Mouse (Mus musculus): ENCODE measurements at regions not wholly inside any gene's neighbourhood (a gene's known extent, or its start where the extent isn't known, plus 50 kb on each side); places are given as distances from the start of the nearest gene placed in this dataset.

DNA sequence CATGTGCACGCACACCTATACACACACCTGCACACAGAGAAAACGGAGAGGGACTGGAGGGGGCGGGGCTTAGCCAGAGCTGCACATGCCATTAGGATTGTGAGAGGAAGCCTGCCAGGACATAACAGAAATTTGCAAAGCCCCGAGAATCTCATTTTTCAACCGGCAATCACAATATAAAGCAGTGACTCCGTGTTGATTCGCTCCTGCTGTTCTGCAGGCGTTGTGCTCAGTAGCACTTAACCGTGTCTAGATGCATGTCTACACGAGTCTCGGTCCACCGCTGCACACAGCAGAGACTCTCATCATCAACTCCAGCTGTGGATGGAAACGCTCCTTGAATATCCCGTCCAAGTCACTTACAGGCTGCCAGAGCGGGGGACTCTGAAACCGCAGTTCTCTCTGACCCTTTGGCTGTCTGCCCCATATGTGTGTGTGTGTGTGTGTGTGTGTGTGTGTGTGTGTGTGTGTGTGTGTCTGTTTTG, 260.1 kb upstream of the Sulf2 start:
- Histone ChIP-seq H3K36me3 (no peaks in the 10 kb centered on the region), H3K9ac (no peak overlapping the region), H3K27me3 (peaks cover 22% of the 10 kb centered on the region; the same call in 1 of the 2 replicates), H3K4me1 (replicated peaks) (peaks cover 56% of the 10 kb centered on the region), H3K9me3 (no peaks in the 10 kb centered on the region), H3K27ac (peak overlapping the region; percentile 58), H3K4me2 (no peak overlapping the region), H3K4me3 (no peak overlapping the region)
- WGBS = 52% methylated on average over 16 of the region's 16 CpGs
- no peak for ATAC-seq (ENCODE audit: low FRiP score)

DNA sequence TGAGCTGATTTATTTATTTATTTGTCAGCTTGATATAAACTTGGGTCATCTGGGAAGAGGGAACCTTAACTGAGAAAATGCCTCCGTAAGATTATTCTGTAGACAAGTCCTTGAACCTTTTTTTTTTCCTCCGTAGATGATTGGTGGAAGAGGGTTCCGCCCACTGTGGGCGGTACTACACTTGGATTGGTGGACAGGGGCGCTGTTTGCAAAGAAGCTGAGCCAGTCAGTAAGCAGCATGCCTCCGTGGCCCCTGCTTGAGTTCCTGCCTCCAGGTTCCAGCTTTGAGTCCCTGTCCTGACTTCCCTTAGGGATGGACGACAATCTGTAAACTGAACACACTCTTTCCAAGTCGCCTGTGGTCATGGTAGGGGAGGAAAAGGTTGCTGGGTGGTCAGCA, 259.4 kb upstream of the Sulf2 start:
- H3K27ac ChIP-seq = peak overlapping the region; percentile 58
- H3K36me3 ChIP-seq = no peaks in the 10 kb centered on the region
- ATAC-seq (ENCODE audit: low FRiP score) = no peak
- H3K4me2 ChIP-seq = no peak overlapping the region
- H3K4me1 ChIP-seq (replicated peaks) = peaks cover 50% of the 10 kb centered on the region
- peaks cover 26% of the 10 kb centered on the region; the same call in 1 of the 2 replicates for H3K27me3 ChIP-seq
- no peak overlapping the region for H3K4me3 ChIP-seq
- WGBS = 83% methylated on average over 8 of the region's 8 CpGs
- H3K9ac ChIP-seq = no peak overlapping the region
- H3K9me3 ChIP-seq = no peaks in the 10 kb centered on the region

GRCm38 (mm10) chr2:166412031-166412858, 256.8 kb upstream of the Sulf2 start:
- 14% methylated on average over 17 of the region's 17 CpGs for WGBS
- peak; percentile 44 for ATAC-seq (ENCODE audit: low FRiP score)
- Histone ChIP-seq H3K4me1 (replicated peaks) (peaks cover 49% of the 10 kb centered on the region), H3K9ac (peak overlapping the region; percentile 43; the same call in 1 of the 2 replicates), H3K27ac (peak overlapping the region; percentile 82), H3K4me2 (0 out of 2 replicates have a peak overlapping the region, but pooled peaks have one; percentile 10), H3K27me3 (peaks cover 28% of the 10 kb centered on the region; the same call in 1 of the 2 replicates), H3K9me3 (no peaks in the 10 kb centered on the region), H3K4me3 (no peak overlapping the region), H3K36me3 (no peaks in the 10 kb centered on the region)

GRCm38 (mm10) chr2:166409391-166409790, 253.9 kb upstream of the Sulf2 start:
- H3K27ac ChIP-seq = no peak overlapping the region
- H3K9me3 ChIP-seq = no peaks in the 10 kb centered on the region
- 0 out of 2 replicates have a peak, but pooled peaks cover 21% of the 10 kb centered on the region for H3K27me3 ChIP-seq
- no peaks in the 10 kb centered on the region for H3K36me3 ChIP-seq
- no peak overlapping the region for H3K4me3 ChIP-seq
- 90% methylated on average over 5 of the region's 5 CpGs for WGBS
- no peak for ATAC-seq (ENCODE audit: low FRiP score)
- no peak overlapping the region for H3K4me2 ChIP-seq
- H3K9ac ChIP-seq = no peak overlapping the region
- peaks cover 61% of the 10 kb centered on the region for H3K4me1 ChIP-seq (replicated peaks)

GRCm38 (mm10) chr2:166408806-166409205, 253.3 kb upstream of the Sulf2 start:
- Histone ChIP-seq H3K4me3 (no peak overlapping the region), H3K9me3 (no peaks in the 10 kb centered on the region), H3K27me3 (0 out of 2 replicates have a peak, but pooled peaks cover 21% of the 10 kb centered on the region), H3K9ac (no peak overlapping the region), H3K36me3 (no peaks in the 10 kb centered on the region), H3K4me1 (replicated peaks) (peaks cover 61% of the 10 kb centered on the region), H3K27ac (no peak overlapping the region), H3K4me2 (no peak overlapping the region)
- no peak for ATAC-seq (ENCODE audit: low FRiP score)
- 84% methylated on average over 4 of the region's 4 CpGs for WGBS

- Histone ChIP-seq H3K9me3 (no peaks in the 10 kb centered on the region), H3K9ac (no peak overlapping the region), H3K4me1 (replicated peaks) (peaks cover 60% of the 10 kb centered on the region), H3K27ac (no peak overlapping the region), H3K4me3 (no peak overlapping the region), H3K27me3 (0 out of 2 replicates have a peak, but pooled peaks cover 17% of the 10 kb centered on the region), H3K4me2 (no peak overlapping the region), H3K36me3 (no peaks in the 10 kb centered on the region)
- 37% methylated on average over 16 of the region's 16 CpGs for WGBS
- ATAC-seq (ENCODE audit: low FRiP score) = no peak
Measured at GRCm38 (mm10) chr2:166408009-166408408, 252.5 kb upstream of the Sulf2 start.

- Histone ChIP-seq H3K27me3 (0 out of 2 replicates have a peak, but pooled peaks cover 14% of the 10 kb centered on the region), H3K4me3 (no peak overlapping the region), H3K9me3 (no peaks in the 10 kb centered on the region), H3K4me1 (replicated peaks) (peaks cover 49% of the 10 kb centered on the region), H3K27ac (peak overlapping the region; percentile 67; the same call in 1 of the 2 replicates), H3K4me2 (no peak overlapping the region), H3K36me3 (no peaks in the 10 kb centered on the region), H3K9ac (no peak overlapping the region)
- WGBS = 83% methylated on average over 11 of the region's 11 CpGs
- no peak for ATAC-seq (ENCODE audit: low FRiP score)
Measured at GRCm38 (mm10) chr2:166406826-166407225, 251.4 kb upstream of the Sulf2 start.

GRCm38 (mm10) chr2:166403319-166403718, 247.9 kb upstream of the Sulf2 start:
- no peaks in the 10 kb centered on the region for H3K9me3 ChIP-seq
- H3K27me3 ChIP-seq = peaks cover 23% of the 10 kb centered on the region; the same call in 1 of the 2 replicates
- H3K27ac ChIP-seq = 0 out of 2 replicates have a peak overlapping the region, but pooled peaks have one; percentile 40
- peaks cover 52% of the 10 kb centered on the region for H3K4me1 ChIP-seq (replicated peaks)
- no peak overlapping the region for H3K9ac ChIP-seq
- no peak overlapping the region for H3K4me3 ChIP-seq
- H3K4me2 ChIP-seq = no peak overlapping the region
- no peaks in the 10 kb centered on the region for H3K36me3 ChIP-seq
- no peak for ATAC-seq (ENCODE audit: low FRiP score)
- WGBS = 65% methylated on average over 10 of the region's 10 CpGs

- no peak overlapping the region for H3K4me2 ChIP-seq
- H3K27me3 ChIP-seq = peaks cover 24% of the 10 kb centered on the region; the same call in 1 of the 2 replicates
- no peaks in the 10 kb centered on the region for H3K36me3 ChIP-seq
- ATAC-seq (ENCODE audit: low FRiP score) = no peak
- H3K9me3 ChIP-seq = no peaks in the 10 kb centered on the region
- peaks cover 44% of the 10 kb centered on the region for H3K4me1 ChIP-seq (replicated peaks)
- no peak overlapping the region for H3K9ac ChIP-seq
- no peak overlapping the region for H3K4me3 ChIP-seq
- H3K27ac ChIP-seq = no peak overlapping the region
- WGBS = 94% methylated on average over 3 of the region's 3 CpGs
Measured at GRCm38 (mm10) chr2:166401860-166402259, 246.4 kb upstream of the Sulf2 start.

DNA sequence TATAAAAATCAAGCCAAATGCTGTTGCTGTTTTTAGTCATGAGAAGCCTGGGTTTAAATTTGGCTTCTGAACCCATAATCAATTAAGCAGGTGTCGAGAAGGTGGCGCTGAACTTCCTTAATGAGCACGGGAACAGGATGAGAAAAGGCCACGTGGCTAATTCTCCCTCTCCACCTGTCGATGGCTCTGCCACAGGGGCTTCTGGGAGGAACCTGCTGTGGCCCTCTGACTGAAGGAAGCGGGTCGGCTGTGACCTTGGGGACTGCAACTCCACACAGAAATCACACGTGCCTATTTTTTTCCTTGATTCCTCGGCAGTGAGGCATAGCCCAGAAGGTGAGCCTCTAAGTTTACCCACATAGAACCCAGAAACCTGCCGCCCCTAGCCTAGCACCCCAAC, 244.8 kb upstream of the Sulf2 start:
- 75% methylated on average over 10 of the region's 10 CpGs for WGBS
- Histone ChIP-seq H3K9ac (no peak overlapping the region), H3K27me3 (peaks cover 30% of the 10 kb centered on the region; the same call in 1 of the 2 replicates), H3K4me2 (no peak overlapping the region), H3K27ac (no peak overlapping the region), H3K4me1 (replicated peaks) (peaks cover 28% of the 10 kb centered on the region), H3K36me3 (no peaks in the 10 kb centered on the region), H3K4me3 (no peak overlapping the region), H3K9me3 (no peaks in the 10 kb centered on the region)
- ATAC-seq (ENCODE audit: low FRiP score) = no peak

GRCm38 (mm10) chr2:166399140-166399830, 243.8 kb upstream of the Sulf2 start:
- ATAC-seq (ENCODE audit: low FRiP score) = no peak
- H3K9ac ChIP-seq = peak overlapping the region; percentile 46; the same call in 1 of the 2 replicates
- no peak overlapping the region for H3K4me2 ChIP-seq
- H3K27ac ChIP-seq = no peak overlapping the region; the same call in 1 of the 2 replicates
- H3K4me1 ChIP-seq (replicated peaks) = peaks cover 37% of the 10 kb centered on the region
- no peak overlapping the region for H3K4me3 ChIP-seq
- no peaks in the 10 kb centered on the region for H3K9me3 ChIP-seq
- H3K27me3 ChIP-seq = peaks cover 30% of the 10 kb centered on the region; the same call in 1 of the 2 replicates
- H3K36me3 ChIP-seq = no peaks in the 10 kb centered on the region
- 19% methylated on average over 6 of the region's 6 CpGs for WGBS

DNA sequence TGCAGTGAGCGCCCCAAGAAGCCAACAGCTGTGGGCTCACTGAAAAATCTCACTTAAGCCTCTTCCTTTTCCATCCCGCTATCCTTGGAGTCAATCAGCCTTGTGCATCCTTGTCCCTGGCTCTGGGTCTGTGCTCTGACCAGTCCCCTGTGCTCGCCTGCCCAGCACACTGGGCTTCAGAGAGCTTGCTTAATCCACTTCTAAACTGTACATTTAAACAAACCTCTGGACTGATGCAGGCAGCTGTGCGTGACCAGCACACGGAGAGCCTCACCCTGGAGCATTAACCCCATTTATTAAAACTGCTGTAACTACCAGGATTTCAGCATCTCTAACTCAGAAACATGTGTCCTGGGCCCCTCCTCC, 243.3 kb upstream of the Sulf2 start:
- H3K27ac ChIP-seq = no peak overlapping the region; the same call in 1 of the 2 replicates
- H3K4me2 ChIP-seq = no peak overlapping the region
- no peaks in the 10 kb centered on the region for H3K9me3 ChIP-seq
- H3K4me3 ChIP-seq = no peak overlapping the region
- WGBS = 54% methylated on average over 5 of the region's 5 CpGs
- H3K36me3 ChIP-seq = no peaks in the 10 kb centered on the region
- H3K27me3 ChIP-seq = peaks cover 34% of the 10 kb centered on the region
- H3K9ac ChIP-seq = peak overlapping the region; percentile 46; the same call in 1 of the 2 replicates
- peaks cover 42% of the 10 kb centered on the region for H3K4me1 ChIP-seq (replicated peaks)
- no peak for ATAC-seq (ENCODE audit: low FRiP score)
